Mouse (Mus musculus) testis, adult 2 months (tissue): ENCODE results near the gene Crisp3. TPM values are rescaled to one million over a fixed set of nuclear protein-coding genes. Genes with fewer than 3 reads are reported as not detected.
A peak's percentile ranks its signal among the peaks of the same experiment; 100 is the strongest.
"Not testable (repeated sequence)": the region's sequence is repeated elsewhere in the genome, so short reads cannot be mapped to it uniquely, and the experiment has no call there.

ENCODE experiments used
- H3K27ac ChIP-seq: fragments of 200-500 bp; 2 replicates; pipeline ENCODE4 v1.5.1; 2012; ENCODE audit warnings: low read depth, low read length; ENCODE audit not compliant: control insufficient read depth, insufficient read depth
- H3K27me3 ChIP-seq: fragments of 200-500 bp; 2 replicates; pipeline ENCODE4 v1.6.1; 2012; ENCODE audit warnings: mild to moderate bottlenecking, low read length, moderate library complexity; ENCODE audit not compliant: control insufficient read depth, insufficient read depth
- H3K36me3 ChIP-seq: fragments of 200-500 bp; 2 replicates; pipeline ENCODE4 v1.6.1; 2012; ENCODE audit warnings: mild to moderate bottlenecking, low read length; ENCODE audit not compliant: control insufficient read depth, insufficient read depth
- H3K4me1 ChIP-seq: fragments of 200-500 bp; 2 replicates; pipeline ENCODE4 v1.6.1; 2012; ENCODE audit warnings: low read length; ENCODE audit not compliant: control insufficient read depth, insufficient read depth
- H3K4me3 ChIP-seq: fragments of 200-500 bp; 2 replicates; pipeline ENCODE4 v1.5.1; 2012; ENCODE audit warnings: low read depth, mild to moderate bottlenecking, low read length, moderate library complexity, mixed read lengths; ENCODE audit not compliant: control insufficient read depth
- CTCF ChIP-seq: fragments of 200-500 bp; IDR thresholded peaks from 2 replicates; pipeline ENCODE4 v1.5.1; 2012; ENCODE audit warnings: low read depth, mild to moderate bottlenecking, inconsistent platforms, low read length, moderate library complexity; ENCODE audit not compliant: control insufficient read depth, insufficient read depth, insufficient replicate concordance
- POLR2A ChIP-seq: fragments of 200-500 bp; IDR thresholded peaks from 2 replicates; pipeline ENCODE4 v1.6.1; 2012; ENCODE audit warnings: low read depth, mild to moderate bottlenecking, inconsistent platforms, low read length, moderate library complexity; ENCODE audit not compliant: control insufficient read depth
- polyA plus RNA-seq: library from polyadenylated mRNA; depleted of rRNA; stranded (reverse); fragments of >200 nt; gene quantifications from 2 replicates; pipeline ENCODE4 v1.2.3, GENCODE M21; 2012; rRNA removed

The Crisp3 gene
- polyA plus RNA-seq = not detected in 2 replicates

- TF ChIP-seq CTCF (no peak), POLR2A (no peak)
- no peaks in the 10 kb centered on the region for H3K4me1 ChIP-seq
- no peak within 1 kb of the TSS for H3K27ac ChIP-seq
- no peak within 1 kb of the TSS for H3K4me3 ChIP-seq
- no peaks in the 10 kb centered on the region for H3K36me3 ChIP-seq
- no peaks in the 10 kb centered on the region for H3K27me3 ChIP-seq
Measured at GRCm38 (mm10) chr17:40242135-40242534, at the start of gene Crisp3. TSS of gene Crisp3 (minus strand) at chr17:40242288.

GRCm38 (mm10) chr17:40285435-40285834 is 43.3 kb upstream of the Crisp3 start:
- Histone ChIP-seq H3K4me1 (no peaks in the 10 kb centered on the region), H3K4me3 (no peak overlapping the region), H3K27me3 (no peaks in the 10 kb centered on the region), H3K36me3 (no peaks in the 10 kb centered on the region), H3K27ac (no peak overlapping the region)
- TF ChIP-seq POLR2A = no peak
- no peak for TF ChIP-seq CTCF

GRCm38 (mm10) chr17:40275519-40275918 is 33.4 kb upstream of the Crisp3 start:
- H3K27me3 ChIP-seq = no peaks in the 10 kb centered on the region
- no peaks in the 10 kb centered on the region for H3K4me1 ChIP-seq
- H3K4me3 ChIP-seq = no peak overlapping the region
- TF ChIP-seq CTCF (no peak), POLR2A (no peak)
- H3K36me3 ChIP-seq = no peaks in the 10 kb centered on the region
- no peak overlapping the region for H3K27ac ChIP-seq

DNA sequence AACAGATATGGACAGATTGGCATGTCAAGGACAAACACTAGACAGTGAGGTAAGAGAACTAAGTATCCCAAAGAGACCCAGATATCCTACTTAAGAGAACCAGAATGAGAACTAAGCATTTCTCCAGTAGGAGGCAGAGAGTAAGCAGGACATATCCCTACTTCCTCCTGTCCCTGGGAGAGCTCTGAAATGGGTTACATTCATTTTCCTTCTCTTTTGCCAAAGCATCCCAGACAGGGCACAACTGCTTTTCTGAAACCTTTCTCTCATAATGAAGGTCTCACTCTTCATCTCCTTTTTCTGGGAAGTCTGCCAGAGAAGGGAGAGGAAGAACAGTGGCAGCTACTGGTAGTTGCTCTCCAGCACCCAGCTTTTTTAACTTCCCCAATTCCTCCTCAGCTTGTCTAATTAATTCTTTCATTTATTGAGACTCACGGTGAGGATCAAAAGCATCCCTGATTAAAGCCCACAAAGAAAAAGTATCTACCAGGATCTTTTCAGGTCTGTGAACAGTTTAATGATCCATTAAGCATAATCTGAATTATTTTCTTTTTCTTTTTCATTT is 32.9 kb upstream of the Crisp3 start:
- H3K36me3 ChIP-seq = no peaks in the 10 kb centered on the region
- no peaks in the 10 kb centered on the region for H3K27me3 ChIP-seq
- H3K4me3 ChIP-seq = no peak overlapping the region
- no peak overlapping the region for H3K27ac ChIP-seq
- H3K4me1 ChIP-seq = no peaks in the 10 kb centered on the region
- TF ChIP-seq CTCF (no peak), POLR2A (no peak)

- no peaks in the 10 kb centered on the region for H3K4me1 ChIP-seq
- no peak for TF ChIP-seq CTCF
- no peak for TF ChIP-seq POLR2A
Measured at GRCm38 (mm10) chr17:40252487-40252886, 10.4 kb upstream of the Crisp3 start.

DNA sequence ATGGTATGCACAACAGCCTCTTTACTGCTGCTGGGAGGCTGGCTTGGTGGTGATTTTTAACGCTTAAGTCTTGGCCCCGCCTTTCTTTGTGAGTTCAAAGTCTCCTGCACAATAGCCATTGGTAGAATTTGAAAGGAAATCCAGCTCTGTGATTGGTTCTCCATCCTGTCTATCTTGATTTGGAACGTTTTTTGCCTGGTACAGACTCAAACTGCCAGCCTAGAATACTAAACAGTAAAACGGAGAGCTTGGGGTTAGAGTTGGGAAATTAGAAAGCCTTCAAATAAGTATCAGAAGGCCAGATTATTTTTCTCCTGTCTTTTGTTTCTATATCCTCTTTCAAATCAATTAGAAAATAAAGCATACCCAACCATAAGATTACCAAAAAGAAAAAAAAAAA is 33.5 kb downstream of the Crisp3 start, which contains the start of gene Pgk2:
TSS of gene Pgk2 (minus strand) at position 101 of the 400 bp plus-strand sequence.
- peak within 1 kb of the TSS; percentile 90 for H3K27ac ChIP-seq
- H3K36me3 ChIP-seq = no peaks in the 10 kb centered on the region
- no peaks in the 10 kb centered on the region for H3K4me1 ChIP-seq
- H3K4me3 ChIP-seq = peak within 1 kb of the TSS; percentile 94
- no peaks in the 10 kb centered on the region for H3K27me3 ChIP-seq
- TF ChIP-seq CTCF = no peak
- TF ChIP-seq POLR2A = no peak

More at GRCm38 (mm10) chr17:40252487-40252886, 10.4 kb upstream of the Crisp3 start:
- H3K36me3 ChIP-seq = no peaks in the 10 kb centered on the region
- H3K4me3 ChIP-seq = no peak overlapping the region
- H3K27me3 ChIP-seq = no peaks in the 10 kb centered on the region
- H3K27ac ChIP-seq = no peak overlapping the region

DNA sequence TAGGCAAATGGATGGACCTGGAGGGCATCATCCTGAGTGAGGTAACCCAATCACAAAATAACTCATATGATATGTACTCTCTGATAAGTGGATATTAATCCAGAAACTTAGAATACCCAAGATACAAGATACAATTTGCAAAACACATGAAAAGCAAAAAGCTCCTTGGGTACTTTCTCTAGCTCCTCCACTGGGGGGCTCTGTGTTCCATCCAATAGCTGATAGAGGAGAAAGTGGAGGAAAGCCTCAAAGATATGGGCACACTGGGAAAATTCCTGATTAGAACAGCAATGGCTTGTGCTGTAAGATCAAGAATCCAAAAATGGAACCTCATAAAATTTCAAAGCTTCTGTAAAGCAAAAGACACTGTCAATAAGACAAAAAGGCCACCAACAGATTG is 40.3 kb downstream of the Crisp3 start:
- H3K4me3 ChIP-seq, H3K36me3 ChIP-seq, H3K27me3 ChIP-seq, H3K4me1 ChIP-seq, H3K27ac ChIP-seq: not testable (repeated sequence)

- not testable (repeated sequence) for H3K4me1 ChIP-seq, H3K36me3 ChIP-seq, H3K27me3 ChIP-seq, H3K27ac ChIP-seq, H3K4me3 ChIP-seq
Measured at GRCm38 (mm10) chr17:40190192-40190591, 51.9 kb downstream of the Crisp3 start.

Other genes with a start within 250 kb of the Crisp3 start
- gene AC192777.2, start 146.8 kb downstream of the Crisp3 start, polyA plus RNA-seq = not detected in 2 replicates
- gene Pgk2, start 33.6 kb downstream of the Crisp3 start, polyA plus RNA-seq = 452 and 538 TPM in 2 replicates
- 0.22 and 511 TPM in 2 replicates for gene Crisp1, start 76.9 kb upstream of the Crisp3 start, polyA plus RNA-seq